Mouse (Mus musculus) gastrocnemius, adult 18-20 months (tissue): ENCODE data around the gene 1700102P08Rik. TPM values are rescaled to one million over a fixed set of nuclear protein-coding genes. Genes with fewer than 3 reads are reported as not detected.

Source experiments
- DNase-seq: peaks from one replicate; pipeline ENCODE4 v3.0.0; 2021; ENCODE audit warnings: low spot score
- total RNA-seq, 2 experiments: library from RNA; stranded (reverse); gene quantifications; 2 replicates each; pipeline ENCODE4 v1.2.3; 2021

The 1700102P08Rik gene
- total RNA-seq, 2 experiments from 2014 or later = 0.85 to 1.4 TPM

DNA sequence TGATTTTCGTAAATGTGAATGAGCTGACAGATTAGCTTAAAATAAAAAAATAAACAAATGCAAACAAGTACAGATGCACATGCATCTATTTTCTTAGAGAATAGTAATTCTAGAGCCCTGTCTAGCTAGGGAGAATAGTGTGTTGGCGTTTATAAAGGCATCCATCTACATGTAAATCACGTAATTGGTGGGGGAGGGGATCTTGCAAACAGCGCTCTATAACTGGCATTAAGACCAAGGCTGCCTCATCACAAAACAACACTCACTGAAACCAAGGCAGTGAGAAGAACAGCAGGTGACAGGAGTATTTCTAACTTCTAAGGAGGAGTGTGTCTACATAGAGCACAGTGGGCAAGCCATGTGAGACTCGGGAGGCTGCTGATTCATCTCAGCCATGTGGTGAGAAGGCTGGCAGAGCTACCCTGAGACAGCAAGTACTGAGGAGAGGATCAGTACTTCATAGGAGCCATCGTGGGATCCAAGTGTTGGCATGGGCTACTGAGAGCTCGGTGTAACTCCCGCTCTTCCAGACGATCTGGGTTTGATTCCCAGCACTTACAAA is 18.9 kb downstream of the 1700102P08Rik start:
- DNase-seq = no peak

DNA sequence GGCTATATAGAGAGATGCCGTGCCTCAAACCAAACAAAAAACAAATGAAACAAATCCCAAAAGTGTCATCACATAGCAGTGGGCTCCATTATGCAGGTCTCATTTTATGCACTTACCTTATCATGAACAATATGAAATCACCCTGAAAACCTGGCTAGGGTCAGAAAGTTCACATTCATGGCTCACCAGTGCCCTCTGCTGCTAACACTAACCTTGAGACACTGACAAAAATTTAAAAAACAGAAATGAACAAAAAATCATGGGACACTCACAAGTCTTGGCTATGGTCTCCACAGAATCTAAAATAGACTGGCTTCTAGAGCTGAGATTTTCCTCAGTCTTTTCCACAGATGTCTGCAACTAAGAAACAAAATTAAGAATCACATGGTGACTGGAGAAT is 19.6 kb downstream of the 1700102P08Rik start:
- peak; percentile 27 for DNase-seq

DNA sequence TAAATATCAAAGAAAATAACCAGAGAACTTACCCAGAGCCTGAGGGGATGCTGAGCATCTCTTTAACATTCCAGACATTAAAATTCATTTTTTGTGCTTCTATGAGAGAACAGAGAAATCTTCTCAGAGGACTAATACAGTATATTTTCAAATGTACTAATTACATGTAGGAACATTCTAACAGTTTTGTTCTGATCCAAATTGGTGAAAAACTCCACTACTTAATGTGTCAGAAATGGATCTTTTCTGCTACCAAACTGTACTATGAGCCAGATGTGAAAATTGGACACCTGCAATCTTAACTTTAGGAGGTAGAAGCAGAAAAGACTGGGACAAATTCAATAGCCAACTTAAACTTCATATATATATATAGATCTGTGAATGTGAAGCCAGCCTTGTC is 35.8 kb downstream of the 1700102P08Rik start, which contains the start of gene Ccdc36:
Ccdc36 (minus strand) TSS at position 101 of the 400 bp plus-strand sequence.
- DNase-seq = no peak

DNA sequence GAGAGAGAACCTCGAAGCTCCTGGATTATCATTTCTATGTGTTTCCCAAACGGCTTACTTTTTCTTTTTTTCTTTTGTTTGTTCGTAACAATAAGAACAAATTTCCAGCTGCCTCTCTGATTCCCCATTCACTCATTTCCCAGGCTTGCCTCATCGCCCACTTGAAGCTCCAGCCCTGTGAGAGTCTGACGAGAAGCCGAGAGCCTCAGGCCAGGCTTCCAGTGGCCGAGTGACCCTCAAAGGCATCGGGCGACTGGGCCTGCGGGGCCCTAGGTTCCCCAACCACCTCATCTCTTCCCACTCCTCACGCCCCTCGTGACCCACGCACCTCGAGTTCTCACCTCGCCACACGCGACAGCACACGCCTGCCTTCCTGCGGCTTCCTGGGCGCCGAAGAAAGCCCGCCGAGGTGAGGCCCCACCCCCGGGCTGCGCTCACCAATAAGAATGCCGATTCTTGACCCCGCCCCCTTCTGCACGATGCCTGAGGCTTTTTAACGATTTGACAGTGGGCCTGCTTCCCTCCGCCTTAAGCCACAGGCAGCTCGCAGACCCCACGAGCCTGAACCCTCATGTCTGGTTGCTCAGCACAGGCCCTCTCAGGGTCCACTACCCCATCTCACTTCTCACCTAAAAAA is 38.9 kb downstream of the 1700102P08Rik start:
- no peak for DNase-seq

DNA sequence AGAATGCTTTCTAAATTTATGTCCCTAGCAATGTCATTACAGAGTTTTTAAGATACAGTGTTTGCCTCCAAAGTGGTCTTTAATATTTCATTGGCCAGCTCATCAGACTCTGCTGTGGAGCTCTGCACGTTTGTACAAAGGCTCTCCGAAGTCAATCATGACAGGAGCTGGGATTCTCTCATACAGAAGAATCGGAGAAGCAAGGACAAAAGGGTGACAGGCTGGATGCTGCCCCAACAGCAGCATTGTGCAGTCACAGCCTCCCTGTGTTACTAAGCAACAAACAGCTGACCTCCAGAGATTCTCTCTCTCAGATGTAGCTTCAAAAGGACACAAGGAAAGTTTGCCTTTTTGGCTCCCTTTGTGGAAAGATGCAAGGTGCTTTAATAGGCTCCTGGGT is 43.6 kb downstream of the 1700102P08Rik start, which contains the start of gene BC048562:
BC048562 (plus strand) TSS at position 301 of the 400 bp plus-strand sequence.
- no peak for DNase-seq

DNA sequence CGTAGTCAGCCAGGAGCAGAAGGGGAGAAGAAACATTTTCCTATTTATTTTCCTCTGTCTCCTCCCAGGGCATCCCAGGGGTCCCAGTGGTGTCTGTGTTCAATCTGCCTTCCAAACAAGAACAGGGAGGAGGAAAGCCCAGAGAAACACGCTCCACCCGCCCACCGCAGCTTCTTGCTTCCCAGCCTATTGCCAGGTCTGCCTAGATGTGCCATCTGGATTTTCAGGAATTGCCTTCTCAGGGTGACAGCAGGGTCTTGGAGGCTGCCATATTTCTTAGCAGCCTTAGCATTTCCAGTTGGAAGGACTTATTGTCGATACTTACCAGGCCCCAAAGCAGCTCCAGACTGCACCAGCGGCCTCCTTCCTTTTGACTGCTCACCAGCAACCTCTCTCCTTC is 46.6 kb downstream of the 1700102P08Rik start:
- DNase-seq = no peak

DNA sequence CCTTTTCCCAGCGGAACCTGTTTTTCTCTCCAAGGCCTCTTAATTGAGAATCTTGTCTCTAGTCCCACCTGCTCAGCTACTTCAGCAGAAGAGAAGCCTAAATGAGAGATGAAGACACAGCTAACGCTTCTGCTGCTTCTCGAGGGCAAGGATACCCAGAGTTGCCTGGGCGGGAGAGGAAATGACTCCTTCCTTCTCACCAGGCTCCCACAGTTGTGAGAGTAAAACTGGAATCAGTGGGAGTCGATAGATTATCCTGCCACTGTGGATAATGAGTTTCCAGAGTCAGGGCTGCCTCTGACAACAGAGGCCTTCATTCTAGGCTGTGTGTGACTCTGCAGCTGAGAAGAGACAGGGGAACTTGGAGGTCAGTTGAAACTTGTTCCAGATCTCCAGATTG is 47.9 kb downstream of the 1700102P08Rik start:
- DNase-seq = no peak

DNA sequence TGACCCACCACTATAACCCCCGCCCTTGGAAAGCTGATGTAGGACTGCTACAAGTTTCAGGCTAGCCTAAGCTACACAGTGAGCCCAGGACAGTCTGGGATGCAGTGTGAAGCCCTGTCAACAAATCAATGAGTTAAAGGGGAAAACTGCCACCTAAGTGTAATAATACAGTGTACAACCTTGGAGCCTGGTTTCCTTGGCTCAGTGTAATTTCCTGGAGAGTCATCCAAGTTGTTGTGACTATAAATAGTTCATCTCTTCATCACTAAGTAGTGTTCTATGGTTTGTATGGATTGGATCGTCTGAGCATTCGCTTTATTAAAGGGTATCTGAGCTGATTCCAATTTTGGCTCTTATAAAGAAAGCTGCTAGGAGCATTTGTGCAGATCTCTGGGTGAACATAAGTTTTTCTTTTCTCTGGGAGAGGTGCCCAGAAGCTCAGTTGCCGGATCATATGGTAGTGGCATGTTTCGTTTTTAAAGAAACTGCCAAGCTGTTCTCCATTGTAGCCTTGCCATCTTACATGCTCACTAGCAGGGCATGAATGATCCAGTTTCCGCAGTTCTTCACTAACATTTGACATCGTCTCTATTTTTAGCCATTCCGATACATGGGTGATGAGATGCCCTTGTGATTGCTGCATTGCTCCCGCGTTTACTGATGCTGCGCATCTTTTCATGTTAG is 48.8 kb downstream of the 1700102P08Rik start:
- no peak for DNase-seq

DNA sequence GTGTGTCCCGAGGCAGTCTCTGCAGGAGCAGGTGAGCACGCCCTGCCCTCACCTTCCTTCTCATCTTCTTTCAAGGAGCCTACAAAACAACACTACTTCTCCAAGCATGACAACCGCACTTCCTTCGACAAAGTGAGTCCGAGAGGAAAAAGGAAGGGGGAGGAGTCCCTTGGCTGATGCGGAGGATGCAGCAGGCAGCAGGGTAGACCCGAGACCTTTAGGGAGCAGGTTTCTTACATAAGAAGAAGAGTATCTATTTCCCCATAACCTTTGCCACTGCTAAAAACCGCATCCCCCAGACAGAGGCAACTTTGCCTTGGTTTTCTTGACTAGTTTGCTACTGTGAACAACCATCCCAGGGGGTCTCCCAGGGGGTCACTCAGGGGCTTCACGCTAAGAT is 52.5 kb downstream of the 1700102P08Rik start:
- DNase-seq = no peak

DNA sequence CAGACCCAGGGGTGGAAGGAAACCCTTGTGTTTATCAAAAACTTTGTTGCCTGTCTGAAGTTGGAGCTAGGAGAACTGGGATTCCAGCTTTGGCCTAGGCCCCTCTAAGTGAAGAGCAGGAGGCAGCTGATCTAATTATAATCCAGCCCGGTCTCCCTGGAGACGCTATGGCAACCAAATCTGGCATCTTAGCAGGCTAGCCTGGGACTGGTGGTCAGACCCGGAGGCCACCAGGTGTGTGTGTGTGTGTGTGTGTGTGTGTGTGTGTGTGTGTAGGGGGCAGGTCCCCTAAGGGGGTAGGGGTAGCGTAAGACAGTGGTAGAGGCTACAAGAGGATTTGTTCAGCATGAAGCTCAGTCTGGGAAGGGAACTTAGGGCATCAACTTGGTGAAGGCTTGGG is 57.3 kb downstream of the 1700102P08Rik start:
- no peak for DNase-seq

DNA sequence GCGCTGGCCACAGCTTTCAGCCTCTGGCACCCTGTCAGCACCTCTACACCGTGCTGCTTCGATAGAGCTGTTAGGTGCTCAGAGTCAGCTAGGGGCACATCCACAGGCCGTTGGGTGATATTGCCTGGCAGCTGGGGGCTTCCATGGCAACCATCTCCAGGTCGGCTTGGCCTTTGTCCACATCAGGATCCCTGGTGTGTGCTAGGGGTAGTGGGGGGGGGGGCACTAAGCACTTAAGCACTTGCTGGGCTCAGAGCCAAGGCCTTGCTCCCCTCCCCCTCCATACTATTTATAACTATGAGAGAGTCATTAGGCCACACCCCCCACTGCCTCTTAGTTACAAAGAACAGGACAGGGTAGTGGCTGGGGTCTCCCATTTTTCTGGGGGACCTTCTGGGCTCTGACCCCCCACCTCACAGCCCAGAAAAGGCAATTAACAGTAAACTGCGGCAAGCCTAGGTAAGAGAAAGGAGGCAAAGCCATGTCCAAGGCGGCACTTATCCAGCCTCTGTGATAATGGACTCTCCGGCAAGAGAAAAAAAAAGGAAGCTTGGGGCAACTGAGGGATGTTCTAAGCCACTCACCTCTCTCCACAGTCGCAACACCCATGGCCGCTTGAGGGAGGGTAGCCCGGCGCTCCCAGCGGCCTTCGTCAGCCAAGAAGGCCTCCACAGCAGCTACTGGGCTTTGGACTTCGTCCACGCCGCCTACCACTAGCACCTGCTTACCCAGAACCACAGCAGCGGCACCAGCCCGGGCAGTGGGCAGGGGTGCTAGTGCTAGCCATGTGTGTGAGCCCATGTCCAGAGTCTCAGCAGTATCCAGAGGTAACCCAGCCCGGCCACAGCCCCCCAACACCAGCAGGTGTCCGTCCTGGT is 57.9 kb downstream of the 1700102P08Rik start:
- DNase-seq = no peak

DNA sequence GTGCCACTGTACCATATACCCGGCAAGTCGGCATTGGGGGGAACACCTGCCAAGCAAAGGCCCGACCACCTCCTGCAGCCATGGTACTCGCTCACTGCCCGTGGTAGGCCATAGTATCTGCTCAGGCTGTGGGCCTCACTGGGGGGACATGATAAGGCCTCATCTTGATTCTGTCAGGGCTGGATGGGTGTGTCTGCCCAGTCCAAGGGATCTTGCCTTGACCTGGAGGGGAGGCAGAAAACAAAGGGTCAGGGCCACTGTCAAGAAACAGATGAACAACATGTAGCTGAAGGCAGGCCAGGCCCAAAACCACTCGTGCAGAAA is 58.5 kb downstream of the 1700102P08Rik start:
- no peak for DNase-seq

DNA sequence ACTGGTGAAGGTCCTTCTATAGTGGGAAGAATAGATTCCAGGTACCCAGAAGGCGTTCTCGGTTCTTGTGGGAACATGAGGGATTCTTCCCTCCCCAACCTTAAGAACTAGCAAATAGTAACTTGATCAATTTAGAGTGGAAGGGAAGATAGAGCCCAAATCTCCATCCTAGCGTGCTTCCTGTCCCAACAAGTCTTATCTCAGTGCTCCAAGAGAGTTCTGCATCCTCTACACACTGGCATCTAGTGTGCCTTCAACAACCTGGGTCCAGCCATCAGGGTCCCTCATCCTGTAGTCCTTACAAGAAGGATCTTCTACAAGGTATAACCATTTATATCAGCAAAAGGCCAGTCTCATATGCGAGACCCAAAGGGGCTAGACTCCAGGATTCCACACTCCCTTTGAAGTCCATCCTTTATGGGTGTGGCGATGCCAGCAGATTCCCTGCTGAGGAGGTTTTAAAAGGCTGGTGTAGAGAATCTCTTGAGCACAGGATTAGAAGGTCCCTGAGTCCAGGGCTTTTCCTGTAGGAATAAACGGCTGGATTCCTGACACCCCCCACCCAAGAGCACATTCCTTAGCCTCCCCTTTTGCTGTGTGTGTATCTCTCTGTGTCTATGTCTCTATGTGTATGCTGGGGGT is 59.0 kb downstream of the 1700102P08Rik start:
- no peak for DNase-seq

DNA sequence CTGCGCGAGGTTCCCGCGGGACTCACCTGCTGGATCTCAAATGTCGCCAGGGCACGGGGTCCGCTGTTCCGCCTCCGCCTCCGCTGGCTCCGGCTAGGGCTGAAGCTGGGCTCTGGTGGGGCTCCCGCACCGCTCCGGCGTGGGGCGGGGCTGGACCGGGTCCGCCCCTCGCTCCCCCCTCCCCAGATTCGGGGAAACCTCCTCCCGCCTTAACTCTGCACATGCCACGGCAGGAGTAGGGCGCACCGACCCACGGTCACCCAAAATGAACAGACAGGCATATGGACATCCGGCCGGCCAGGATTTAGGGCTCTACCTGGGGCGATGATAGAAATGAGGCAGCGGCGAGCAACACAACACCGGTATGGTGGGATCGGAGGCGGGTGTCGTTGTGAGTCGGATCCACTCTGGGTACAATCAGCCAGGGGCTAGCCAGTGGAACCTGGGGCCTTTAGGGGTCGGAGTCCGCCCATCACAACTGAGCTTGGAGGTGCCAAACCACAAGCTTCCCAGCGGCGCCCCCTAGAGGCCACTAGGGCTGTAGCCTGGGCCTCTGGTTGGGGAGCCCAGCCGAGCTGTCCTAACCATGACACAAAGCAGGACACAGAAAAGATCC is 59.8 kb downstream of the 1700102P08Rik start:
- DNase-seq = peak; percentile 87

DNA sequence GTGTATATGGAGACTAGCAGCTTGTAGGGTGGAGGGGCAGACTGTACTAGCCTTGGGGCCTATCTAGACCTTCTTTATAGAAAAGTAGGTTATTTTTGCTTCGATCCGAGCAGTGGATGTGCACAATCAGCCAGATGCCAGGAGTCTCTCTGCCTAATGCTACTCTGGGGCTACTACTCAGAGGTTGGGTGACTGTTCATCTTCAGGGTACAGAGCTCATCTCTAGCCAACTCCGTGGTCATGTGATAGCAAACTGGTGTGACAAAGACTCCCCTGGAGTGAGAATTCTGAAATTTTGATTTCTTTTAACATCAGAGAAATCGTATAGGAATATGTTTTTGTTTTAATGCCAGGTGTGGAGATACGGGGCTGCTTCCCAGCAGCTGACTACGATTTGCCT is 60.3 kb downstream of the 1700102P08Rik start:
- DNase-seq = no peak

DNA sequence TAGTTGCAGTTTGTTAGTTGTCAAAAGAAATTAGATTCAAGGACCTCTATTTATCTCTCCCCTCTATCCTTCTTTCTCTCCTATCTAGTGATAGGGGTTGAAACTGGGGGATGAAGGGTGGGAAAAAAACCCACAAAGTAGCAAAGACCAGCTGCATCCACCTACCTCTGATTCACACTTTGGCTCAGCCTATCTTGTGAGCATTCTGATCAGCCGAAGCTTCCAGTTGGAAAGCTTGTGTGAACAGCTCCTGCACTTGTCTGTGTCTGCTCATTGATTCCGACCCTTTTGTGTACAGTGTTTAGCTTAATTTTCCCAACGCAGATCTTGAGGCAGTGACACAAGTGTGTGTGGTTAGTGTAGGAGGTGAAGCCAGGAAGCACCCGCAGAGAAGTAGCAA is 60.9 kb downstream of the 1700102P08Rik start:
- no peak for DNase-seq

DNA sequence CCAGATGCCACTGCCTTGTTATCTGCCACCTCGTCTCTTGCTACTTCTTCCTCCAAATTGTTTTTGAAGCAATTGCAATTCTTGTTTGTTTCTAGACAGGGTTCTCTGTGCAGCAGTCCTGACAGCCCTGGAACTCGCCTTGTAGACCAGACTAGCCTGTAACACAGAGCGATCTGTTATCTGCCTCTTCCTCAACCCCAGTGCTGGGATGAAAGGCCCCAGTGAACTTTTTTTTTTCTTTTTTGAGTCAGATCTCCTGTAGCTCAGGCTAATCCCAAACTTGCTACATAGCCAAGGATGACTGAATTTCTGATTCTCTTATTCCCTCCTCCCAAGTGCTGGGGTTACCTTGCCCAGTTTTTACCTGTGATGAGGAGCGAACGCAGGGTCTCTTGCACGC is 61.8 kb downstream of the 1700102P08Rik start:
- no peak for DNase-seq

DNA sequence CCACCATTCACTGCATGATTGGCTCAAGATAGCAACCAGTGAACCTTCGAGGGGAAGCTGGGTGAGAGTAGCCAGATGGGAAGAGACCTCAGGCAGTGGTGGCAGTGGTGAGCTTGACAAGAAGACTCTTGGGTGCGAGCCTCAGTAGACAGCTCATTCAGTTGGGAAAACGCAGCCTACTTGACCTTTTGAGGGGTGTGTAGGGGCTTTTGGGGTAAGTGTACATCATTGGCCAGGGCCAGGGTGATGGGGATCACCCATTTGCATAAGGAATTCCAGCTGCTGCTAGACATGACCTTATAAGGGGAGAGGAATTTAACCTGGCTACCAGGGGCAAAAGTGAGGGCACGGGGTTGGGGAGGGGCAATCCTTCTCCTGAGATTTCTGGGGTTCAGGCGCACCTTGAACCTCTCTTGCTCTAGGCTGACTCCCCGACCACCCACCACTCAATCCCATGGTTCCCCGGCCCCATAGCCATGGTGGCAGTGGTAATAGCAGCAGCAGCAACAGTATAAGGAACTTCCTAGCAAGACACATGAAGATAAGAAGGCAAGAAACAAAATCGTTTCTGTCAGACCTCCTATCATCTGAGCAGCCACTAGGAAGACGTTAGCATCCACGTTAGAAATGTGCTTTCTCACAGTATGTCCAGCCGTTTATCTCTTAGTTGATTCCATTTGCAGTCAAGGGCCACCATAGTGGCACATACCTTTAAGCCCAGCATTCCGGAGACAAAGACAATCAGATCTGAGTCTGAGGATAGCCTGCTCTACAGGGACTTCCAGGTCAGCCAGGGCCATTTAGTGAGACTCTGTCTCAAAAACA is 63.4 kb downstream of the 1700102P08Rik start:
- DNase-seq = no peak

DNA sequence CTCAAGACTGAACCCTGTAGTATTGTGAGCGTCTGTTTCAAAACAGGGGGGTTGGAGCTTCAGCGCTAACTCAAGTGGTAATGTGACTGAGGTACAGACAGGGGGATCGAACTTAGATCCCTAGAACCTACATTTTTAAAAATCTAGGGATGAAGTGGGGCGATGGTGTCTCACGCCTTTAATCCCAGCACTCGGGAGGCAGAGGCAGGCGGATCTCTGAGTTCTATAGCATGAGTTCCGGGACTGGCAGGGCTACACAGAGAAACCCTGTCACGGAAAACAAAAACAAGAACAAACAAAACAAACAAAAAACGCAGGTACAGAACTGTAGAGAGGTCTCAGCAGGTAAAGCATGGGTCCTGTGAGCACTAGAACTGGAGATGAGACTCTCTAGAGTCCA is 64.3 kb downstream of the 1700102P08Rik start:
- no peak for DNase-seq

DNA sequence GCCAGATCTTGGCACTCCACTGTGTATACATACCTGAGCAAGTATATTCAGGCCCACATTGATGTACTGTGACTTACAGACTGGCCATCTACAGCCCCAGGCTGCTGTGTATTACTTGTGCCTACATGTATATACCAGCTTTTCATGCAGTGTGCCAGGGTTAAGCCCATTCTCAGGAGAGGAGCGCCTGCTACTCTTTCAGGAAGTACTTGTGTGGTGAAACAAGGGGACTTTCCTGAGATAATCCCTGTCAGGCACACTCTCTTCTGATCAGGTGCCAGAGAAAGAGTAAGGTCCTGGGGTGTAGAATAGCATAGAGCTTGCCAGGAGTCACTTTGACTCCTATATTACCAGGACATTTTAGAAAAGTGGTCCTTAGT is 67.3 kb downstream of the 1700102P08Rik start:
- DNase-seq = no peak
